Mouse (Mus musculus): Measurements from ENCODE around the gene Magi3.

- no peak for TF ChIP-seq CTCF (conservative IDR thresholded peaks at IDR 0.05; ENCODE audit: low read length)
- TF ChIP-seq POU5F1 (IDR thresholded peaks at IDR 0.05; ENCODE audit: borderline replicate concordance, low read length), result no peak
- TF ChIP-seq NANOG (IDR thresholded peaks at IDR 0.05; ENCODE audit: borderline replicate concordance, low read length), result no peak
Observed at GRCm38 (mm10) chr3:104237846-104238440, 17.8 kb upstream of the Magi3 start.
